Mouse (Mus musculus) cerebellum, adult 2 months (tissue): ENCODE results near the gene Ccdc162. TPM values are rescaled to one million over a fixed set of nuclear protein-coding genes. Genes with fewer than 3 reads are reported as not detected.

ENCODE experiments used
- DNase-seq, 2 experiments: peaks; one replicate each; pipeline ENCODE4 v3.0.0; 2021
- H3K27ac ChIP-seq: fragments of 200-500 bp; 2 replicates; pipeline ENCODE4 v1.5.1; 2012; ENCODE audit warnings: low read length, control low read depth, inconsistent platforms; ENCODE audit not compliant: insufficient read depth
- H3K27me3 ChIP-seq: fragments of 200-500 bp; 2 replicates; pipeline ENCODE4 v1.6.1; 2012; ENCODE audit warnings: inconsistent platforms, mild to moderate bottlenecking, low read length, moderate library complexity; ENCODE audit not compliant: control insufficient read depth, insufficient read depth
- H3K4me1 ChIP-seq: fragments of 200-500 bp; 2 replicates; pipeline ENCODE4 v1.6.1; 2011; ENCODE audit warnings: low read length; ENCODE audit not compliant: control insufficient read depth, insufficient read depth
- H3K4me3 ChIP-seq: fragments of 200-500 bp; replicated peaks from 2 replicates; pipeline ENCODE3; 2011; ENCODE audit warnings: mild to moderate bottlenecking, low read depth, low read length, control low read depth; ENCODE audit not compliant: insufficient read depth
- CTCF ChIP-seq: fragments of 200-500 bp; IDR thresholded peaks from 2 replicates; pipeline ENCODE4 v1.5.1; 2011; ENCODE audit warnings: low read depth, mild to moderate bottlenecking, control low read depth, low read length, moderate library complexity, borderline replicate concordance; ENCODE audit not compliant: insufficient read depth
- POLR2A ChIP-seq: fragments of 200-500 bp; IDR thresholded peaks from 2 replicates; pipeline ENCODE4 v1.6.1; 2011; ENCODE audit warnings: low read length, control low read depth, borderline replicate concordance; ENCODE audit not compliant: insufficient read depth
- WGBS: fragments of 180-500 bp; shearing (Covaris S2); methylation state at CpG from one replicate; pipeline ENCODE4 v1.1.7; 2018; 5-methylcytosine and 5-hydroxymethylcytosine counted together
- polyA plus RNA-seq: library from polyadenylated mRNA; depleted of rRNA; stranded (reverse); fragments of >200 nt; gene quantifications from 2 replicates; pipeline ENCODE4 v1.2.3, GENCODE M21; 2012

Ccdc162 gene
- polyA plus RNA-seq, 1 experiment = 1.4 TPM

- no peak for TF ChIP-seq POLR2A
- no peak for TF ChIP-seq CTCF
- Histone ChIP-seq H3K27ac (no peak overlapping the region), H3K4me3 (no peak overlapping the region), H3K27me3 (no peaks in the 10 kb centered on the region), H3K4me1 (peaks cover 13% of the 10 kb centered on the region)
- DNase-seq = no peak
- 91% methylated on average over 7 of the region's 7 CpGs for WGBS
These were observed 165.7 kb downstream of the Ccdc162 start for GRCm38 (mm10) chr10:41550711-41551110.

GRCm38 (mm10) chr10:41546396-41547165 lies 169.9 kb downstream of the Ccdc162 start:
- peak in 1 of 2 experiments; percentile 9 for DNase-seq
- 28% methylated on average over 13 of the region's 13 CpGs for WGBS
- H3K27ac ChIP-seq = no peak overlapping the region
- peaks cover 4% of the 10 kb centered on the region; the same call in 1 of the 2 replicates for H3K4me1 ChIP-seq
- TF ChIP-seq POLR2A (no peak), CTCF (no peak)
- no peak overlapping the region for H3K4me3 ChIP-seq
- no peaks in the 10 kb centered on the region for H3K27me3 ChIP-seq

- WGBS = 83% methylated on average over 7 of the region's 7 CpGs
- DNase-seq = no peak
- H3K4me3 ChIP-seq = no peak overlapping the region
- no peaks in the 10 kb centered on the region for H3K27me3 ChIP-seq
- H3K4me1 ChIP-seq = peaks cover 4% of the 10 kb centered on the region; the same call in 1 of the 2 replicates
- TF ChIP-seq POLR2A = no peak
- TF ChIP-seq CTCF = no peak
- no peak overlapping the region for H3K27ac ChIP-seq
These were observed 171.1 kb downstream of the Ccdc162 start for GRCm38 (mm10) chr10:41545224-41545755.

GRCm38 (mm10) chr10:41544481-41545190 lies 171.8 kb downstream of the Ccdc162 start:
- no peak overlapping the region for H3K27ac ChIP-seq
- no peak overlapping the region for H3K4me3 ChIP-seq
- TF ChIP-seq POLR2A (no peak), CTCF (no peak)
- DNase-seq = no peak
- 19% methylated on average over 7 of the region's 7 CpGs for WGBS
- peaks cover 4% of the 10 kb centered on the region; the same call in 1 of the 2 replicates for H3K4me1 ChIP-seq
- no peaks in the 10 kb centered on the region for H3K27me3 ChIP-seq

GRCm38 (mm10) chr10:41543844-41544243 lies 172.6 kb downstream of the Ccdc162 start:
- Histone ChIP-seq H3K27me3 (no peaks in the 10 kb centered on the region), H3K4me1 (peaks cover 4% of the 10 kb centered on the region; the same call in 1 of the 2 replicates), H3K4me3 (no peak overlapping the region), H3K27ac (no peak overlapping the region)
- 60% methylated on average over 2 of the region's 2 CpGs for WGBS
- TF ChIP-seq POLR2A (no peak), CTCF (no peak)
- no peak for DNase-seq

- no peak overlapping the region for H3K4me3 ChIP-seq
- no peak for TF ChIP-seq CTCF
- no peak for DNase-seq
- 86% methylated on average over 4 of the region's 4 CpGs for WGBS
- no peaks in the 10 kb centered on the region for H3K27me3 ChIP-seq
- H3K4me1 ChIP-seq = peaks cover 4% of the 10 kb centered on the region; the same call in 1 of the 2 replicates
- no peak overlapping the region for H3K27ac ChIP-seq
These were observed 173.0 kb downstream of the Ccdc162 start for GRCm38 (mm10) chr10:41543439-41543838.

GRCm38 (mm10) chr10:41542057-41542456 lies 174.4 kb downstream of the Ccdc162 start:
- Histone ChIP-seq H3K27ac (no peak overlapping the region), H3K4me1 (peaks cover 4% of the 10 kb centered on the region; the same call in 1 of the 2 replicates), H3K4me3 (no peak overlapping the region), H3K27me3 (no peaks in the 10 kb centered on the region)
- no peak for TF ChIP-seq CTCF
- no peak for TF ChIP-seq POLR2A
- 96% methylated on average over 6 of the region's 6 CpGs for WGBS
- DNase-seq = no peak
